In the genomic region with DNA sequence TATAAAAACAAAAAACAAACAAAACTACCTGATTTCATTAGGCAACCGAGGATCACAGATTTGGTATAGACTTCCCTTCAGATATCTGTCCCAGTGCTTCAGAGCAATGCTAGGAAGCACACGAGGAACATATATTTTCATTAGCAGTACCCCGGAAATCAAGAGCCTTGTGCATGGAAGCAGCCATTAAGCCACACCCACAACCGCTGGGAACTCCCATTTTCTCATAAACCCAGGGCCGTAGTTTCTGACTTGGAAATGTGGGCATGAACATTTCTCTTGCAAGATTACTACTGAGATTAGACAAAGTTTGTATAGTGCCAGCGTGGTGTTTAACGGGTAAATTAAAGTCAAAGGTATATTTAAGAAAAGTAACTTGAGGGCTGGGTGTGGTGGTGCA, we compare ENCODE assay signal across 17 mouse cellular contexts. TPM values are rescaled to one million over a fixed set of nuclear protein-coding genes. Genes with fewer than 3 reads are reported as not detected.
A peak's percentile ranks its signal among the peaks of the same experiment; 100 is the strongest.
DNase-seq lines count a peak whose midpoint lies in the region; ATAC-seq and TF ChIP-seq lines count a peak whose summit lies in the region.
"Had no signal": no experiment of that assay in that cellular context is flagged by ENCODE, and none has a peak within 500 bp of the region (broad histone marks: within the 10 kb centered on the region; RNA-seq: fewer than 3 reads in every experiment).

No protein-coding gene starts in this region.

- TF ChIP-seq EP300 in liver, postnatal 0 days (IDR thresholded peaks at IDR 0.05; ENCODE audit: low read depth): no peak

- H3K27me3 ChIP-seq in heart, embryonic 13.5 days (replicated peaks): no peaks in the 10 kb centered on the region
- H3K27me3 ChIP-seq in neural tube, embryonic 15.5 days (replicated peaks): no peaks in the 10 kb centered on the region
- H3K27me3 ChIP-seq in embryonic facial prominence, embryonic 12.5 days: no peaks in the 10 kb centered on the region
- H3K27me3 ChIP-seq in liver, postnatal 0 days (ENCODE audit: insufficient read depth, low read length): no peaks in the 10 kb centered on the region
- H3K27me3 ChIP-seq: forebrain, embryonic 12.5 days; midbrain, embryonic 12.5 days; neural tube, embryonic 13.5 days had no signal

- H3K27ac ChIP-seq in heart, embryonic 13.5 days (replicated peaks): no peak overlapping the region
- H3K27ac ChIP-seq in neural tube, embryonic 15.5 days (replicated peaks): no peak overlapping the region
- no peak overlapping the region for H3K27ac ChIP-seq in embryonic facial prominence, embryonic 12.5 days
- no peak overlapping the region for H3K27ac ChIP-seq in liver, postnatal 0 days (ENCODE audit: low read depth)
- H3K27ac ChIP-seq: forebrain, embryonic 12.5 days; layer of hippocampus, adult 2 months; midbrain, embryonic 12.5 days; neural tube, embryonic 13.5 days had no signal

- peaks cover 34% of the 10 kb centered on the region for H3K36me3 ChIP-seq in heart, embryonic 13.5 days
- peaks cover 12% of the 10 kb centered on the region for H3K36me3 ChIP-seq in neural tube, embryonic 15.5 days
- peaks cover 25% of the 10 kb centered on the region for H3K36me3 ChIP-seq in embryonic facial prominence, embryonic 12.5 days
- peaks cover 11% of the 10 kb centered on the region for H3K36me3 ChIP-seq in liver, postnatal 0 days (replicated peaks; ENCODE audit: insufficient read depth, low read length)

- WGBS in heart, embryonic 13.5 days: 89% methylated on average over 7 of the region's 7 CpGs
- WGBS in neural tube, embryonic 15.5 days: 94% methylated on average over 7 of the region's 7 CpGs
- WGBS in embryonic facial prominence, embryonic 12.5 days: 95% methylated on average over 7 of the region's 7 CpGs
- 81% methylated on average over 7 of the region's 7 CpGs for WGBS in liver, postnatal 0 days (ENCODE audit: insufficient replicate concordance)

- no peak for TF ChIP-seq CTCF in liver, postnatal 0 days (IDR thresholded peaks at IDR 0.05; ENCODE audit: low read depth)

- DNase-seq in heart, adult 8-10 months (ENCODE audit: low spot score): no peak
- DNase-seq in neural tube, embryonic 10.5 days (ENCODE audit: extremely low spot score, low spot score): no peak
- DNase-seq in liver, postnatal 0 days: no peak
- no peak for DNase-seq in thymus, adult 18-20 months
- no peak for DNase-seq in retina, embryonic 14.5 days (ENCODE audit: low spot score)
- DNase-seq: adrenal gland, postnatal 25 days; gastrocnemius, postnatal 10 days; kidney, adult 9 months had no signal

- H3K9me3 ChIP-seq in heart, embryonic 13.5 days: no peaks in the 10 kb centered on the region
- H3K9me3 ChIP-seq in neural tube, embryonic 15.5 days (replicated peaks): no peaks in the 10 kb centered on the region
- no peaks in the 10 kb centered on the region for H3K9me3 ChIP-seq in embryonic facial prominence, embryonic 12.5 days
- H3K9me3 ChIP-seq in liver, postnatal 0 days (ENCODE audit: low read length): no peaks in the 10 kb centered on the region
- H3K9me3 ChIP-seq: forebrain, embryonic 12.5 days; hindbrain, embryonic 10.5 days; midbrain, embryonic 12.5 days; neural tube, embryonic 13.5 days had no signal

- ATAC-seq in heart, embryonic 13.5 days (ENCODE audit: extremely low read depth, insufficient number of reproducible peaks, low FRiP score, low TSS enrichment): no peak
- ATAC-seq in neural tube, embryonic 15.5 days (ENCODE audit: low FRiP score): no peak
- ATAC-seq in embryonic facial prominence, embryonic 12.5 days (ENCODE audit: insufficient number of reproducible peaks, insufficient read depth, low FRiP score, low TSS enrichment): no peak
- ATAC-seq in liver, postnatal 0 days: no peak
- ATAC-seq: lung, postnatal 0 days had no signal

- peaks cover 27% of the 10 kb centered on the region for H3K4me1 ChIP-seq in heart, embryonic 13.5 days
- peaks cover 26% of the 10 kb centered on the region for H3K4me1 ChIP-seq in neural tube, embryonic 15.5 days
- H3K4me1 ChIP-seq in embryonic facial prominence, embryonic 12.5 days: peaks cover 18% of the 10 kb centered on the region
- peaks cover 15% of the 10 kb centered on the region for H3K4me1 ChIP-seq in liver, postnatal 0 days (ENCODE audit: insufficient read depth)

- H3K4me2 ChIP-seq in heart, embryonic 13.5 days: peak overlapping the region; percentile 77
- H3K4me2 ChIP-seq in neural tube, embryonic 15.5 days: peak overlapping the region; percentile 88; the same call in 1 of the 2 replicates
- peak overlapping the region; percentile 89; the same call in 1 of the 2 replicates for H3K4me2 ChIP-seq in embryonic facial prominence, embryonic 12.5 days (replicated peaks)
- H3K4me2 ChIP-seq in liver, postnatal 0 days (ENCODE audit: low read depth, low read length): 0 out of 2 replicates have a peak overlapping the region, but pooled peaks have one; percentile 98

- no peak overlapping the region for H3K4me3 ChIP-seq in heart, embryonic 13.5 days
- no peak overlapping the region for H3K4me3 ChIP-seq in neural tube, embryonic 15.5 days (replicated peaks)
- no peak overlapping the region for H3K4me3 ChIP-seq in embryonic facial prominence, embryonic 12.5 days
- H3K4me3 ChIP-seq in liver, postnatal 0 days (ENCODE audit: low read depth, low read length): no peak overlapping the region

- H3K9ac ChIP-seq in heart, embryonic 13.5 days: peak overlapping the region; percentile 89; the same call in 1 of the 2 replicates
- H3K9ac ChIP-seq in neural tube, embryonic 15.5 days (replicated peaks): no peak overlapping the region
- H3K9ac ChIP-seq in embryonic facial prominence, embryonic 12.5 days: no peak overlapping the region
- no peak overlapping the region for H3K9ac ChIP-seq in liver, postnatal 0 days (replicated peaks)

RNA-seq across cellular contexts. Expression of gene Kars, which starts 1.6 kb away (rescaled TPM):
- polyA plus RNA-seq in heart, embryonic 13.5 days (2015; fragmentation: Nextera tagmentation; extraction: Ambion mirVana): 132 and 138 TPM in 2 replicates
- 100 to 1,000 TPM; 106 to 113 (median 110) TPM for total RNA-seq in heart, adult 8-10 months (2022)
- polyA plus RNA-seq in neural tube, embryonic 15.5 days (2015; fragmentation: Nextera tagmentation; extraction: Ambion mirVana): 166 and 186 TPM in 2 replicates
- polyA plus RNA-seq in embryonic facial prominence, embryonic 12.5 days (2016; fragmentation: Nextera tagmentation; extraction: Ambion mirVana): 228 and 233 TPM in 2 replicates
- 47.5 and 48.2 TPM in 2 replicates for polyA plus RNA-seq in liver, postnatal 0 days (2015; fragmentation: Nextera tagmentation; extraction: Ambion mirVana)

RNA-seq across cellular contexts. Expression of gene Terf2ip, which starts 1.6 kb away (rescaled TPM):
- polyA plus RNA-seq in heart, embryonic 13.5 days (2015; fragmentation: Nextera tagmentation; extraction: Ambion mirVana): 17.2 and 17.4 TPM in 2 replicates
- 10 to 100 TPM; 11.0 to 12.7 (median 11.3) TPM for total RNA-seq in heart, adult 8-10 months (2022)
- 61.3 and 64.9 TPM in 2 replicates for polyA plus RNA-seq in neural tube, embryonic 15.5 days (2015; fragmentation: Nextera tagmentation; extraction: Ambion mirVana)
- 32.3 and 33.8 TPM in 2 replicates for polyA plus RNA-seq in embryonic facial prominence, embryonic 12.5 days (2016; fragmentation: Nextera tagmentation; extraction: Ambion mirVana)
- 5.1 and 5.4 TPM in 2 replicates for polyA plus RNA-seq in liver, postnatal 0 days (2015; fragmentation: Nextera tagmentation; extraction: Ambion mirVana)

RNA-seq across cellular contexts. Expression of gene Gm6793, which starts 5.3 kb away (rescaled TPM):
- 0.13 and 0.37 TPM in 2 replicates for polyA plus RNA-seq in heart, embryonic 13.5 days (2015; fragmentation: Nextera tagmentation; extraction: Ambion mirVana)
- under 1 TPM in 2 of 4 experiments, not detected in 2; 0.22 to 0.57 TPM for total RNA-seq in heart, adult 8-10 months (2022)
- 0.45 and 0.52 TPM in 2 replicates for polyA plus RNA-seq in neural tube, embryonic 15.5 days (2015; fragmentation: Nextera tagmentation; extraction: Ambion mirVana)
- polyA plus RNA-seq in embryonic facial prominence, embryonic 12.5 days (2016; fragmentation: Nextera tagmentation; extraction: Ambion mirVana): 0.88 and 1.0 TPM in 2 replicates
- 0.28 TPM in 1 of 2 replicates, not detected in the other for polyA plus RNA-seq in liver, postnatal 0 days (2015; fragmentation: Nextera tagmentation; extraction: Ambion mirVana)
- total RNA-seq: adrenal gland, postnatal 25 days; gastrocnemius, postnatal 10 days; layer of hippocampus, adult 2 months had no signal

RNA-seq across cellular contexts. Expression of gene Adat1, which starts 17.5 kb away (rescaled TPM):
- polyA plus RNA-seq in heart, embryonic 13.5 days (2015; fragmentation: Nextera tagmentation; extraction: Ambion mirVana): 6.2 and 6.9 TPM in 2 replicates
- 1 to 10 TPM; 1.5 to 2.1 (median 1.8) TPM for total RNA-seq in heart, adult 8-10 months (2022)
- polyA plus RNA-seq in neural tube, embryonic 15.5 days (2015; fragmentation: Nextera tagmentation; extraction: Ambion mirVana): 8.5 and 9.4 TPM in 2 replicates
- 11.5 and 14.8 TPM in 2 replicates for polyA plus RNA-seq in embryonic facial prominence, embryonic 12.5 days (2016; fragmentation: Nextera tagmentation; extraction: Ambion mirVana)
- 1.8 and 2.1 TPM in 2 replicates for polyA plus RNA-seq in liver, postnatal 0 days (2015; fragmentation: Nextera tagmentation; extraction: Ambion mirVana)
